Mouse (Mus musculus): ENCODE measurements at regions not wholly inside any gene's neighbourhood (a gene's known extent, or its start where the extent isn't known, plus 50 kb on each side); places are given as distances from the start of the nearest gene placed in this dataset.
"Not testable (repeated sequence)": the region's sequence is repeated elsewhere in the genome, so short reads cannot be mapped to it uniquely, and the experiment has no call there.

DNA sequence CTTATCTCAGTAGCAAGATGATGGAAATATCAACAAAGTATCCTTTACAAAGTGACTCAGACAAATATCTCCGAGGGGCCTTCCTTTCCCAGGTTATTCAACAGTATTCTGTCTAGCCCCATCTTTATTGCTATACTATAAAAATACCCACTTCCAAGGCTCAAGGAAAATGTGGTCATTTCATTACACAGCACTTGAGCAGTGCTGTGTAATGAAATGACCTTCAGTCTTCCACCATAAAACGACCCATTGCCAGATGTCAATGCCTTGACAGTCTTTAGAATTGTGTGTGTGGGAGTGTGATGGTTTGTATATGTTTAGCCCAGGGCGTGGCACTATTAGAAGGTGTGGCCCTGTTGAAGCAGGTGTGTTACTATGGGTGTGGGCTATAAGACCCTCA is 124.3 kb upstream of the Teddm2 start:
- DNase-seq = no peak

DNA sequence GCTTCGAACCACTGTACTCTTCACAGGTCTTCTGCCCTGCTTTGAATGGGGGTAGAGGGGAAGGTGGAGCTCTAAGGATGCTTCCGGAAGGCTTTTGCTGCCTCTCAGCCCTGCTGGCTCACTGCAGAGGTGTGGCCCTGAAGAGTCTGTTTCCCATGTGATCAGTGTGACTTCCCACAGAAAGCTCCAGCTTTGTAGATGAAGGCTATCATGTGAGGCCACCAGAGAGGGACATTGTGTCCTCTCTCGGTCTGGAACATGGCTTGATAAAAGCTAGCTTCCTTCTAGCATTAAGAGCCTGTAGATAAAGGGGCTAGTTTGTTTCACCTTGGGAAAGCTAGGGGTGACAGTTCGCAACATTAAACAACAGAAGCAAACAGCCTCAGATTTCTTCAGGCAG is 127.3 kb upstream of the Teddm2 start:
- DNase-seq = no peak

DNA sequence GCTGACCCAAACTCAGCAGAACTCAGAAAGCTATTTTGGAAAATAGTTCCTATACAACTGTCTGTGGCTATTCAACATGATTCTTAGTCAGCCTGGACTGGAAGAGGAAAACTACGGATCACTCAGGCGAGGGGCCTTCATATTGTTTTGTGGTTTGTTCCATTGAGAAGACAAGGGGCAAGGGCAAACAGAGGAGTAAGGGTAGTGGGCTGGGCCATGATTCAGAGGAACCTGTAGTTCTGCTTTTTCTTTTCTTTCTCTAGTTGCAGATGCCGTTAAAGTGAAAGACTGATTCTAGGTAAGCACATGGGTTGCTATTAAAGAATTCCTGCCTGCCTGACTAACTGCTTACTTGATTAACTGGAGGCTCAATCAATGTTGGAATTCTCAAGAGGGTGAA is 129.8 kb upstream of the Teddm2 start:
- DNase-seq = no peak

DNA sequence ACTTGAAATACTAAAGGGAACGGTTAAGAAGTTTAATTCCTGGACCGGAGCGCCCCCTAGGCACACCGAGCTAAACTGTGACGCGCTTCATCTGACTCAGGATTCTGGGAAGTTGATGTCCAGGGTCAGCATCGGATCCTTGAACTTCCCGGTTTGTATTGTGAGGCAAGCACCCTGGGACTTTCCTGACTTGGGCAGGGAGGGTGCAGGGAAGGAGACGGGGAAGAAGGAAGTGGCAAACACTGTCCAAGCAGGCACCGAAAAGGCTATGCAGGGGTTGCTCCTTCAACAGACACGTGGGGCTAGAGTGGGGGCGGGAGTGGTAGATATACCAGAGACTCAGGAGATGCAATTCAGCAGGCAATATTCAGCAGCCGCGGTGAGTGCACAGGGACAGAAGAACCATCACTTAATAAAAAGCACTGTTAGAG is 132.7 kb upstream of the Teddm2 start:
- DNase-seq = peak; percentile 21

DNA sequence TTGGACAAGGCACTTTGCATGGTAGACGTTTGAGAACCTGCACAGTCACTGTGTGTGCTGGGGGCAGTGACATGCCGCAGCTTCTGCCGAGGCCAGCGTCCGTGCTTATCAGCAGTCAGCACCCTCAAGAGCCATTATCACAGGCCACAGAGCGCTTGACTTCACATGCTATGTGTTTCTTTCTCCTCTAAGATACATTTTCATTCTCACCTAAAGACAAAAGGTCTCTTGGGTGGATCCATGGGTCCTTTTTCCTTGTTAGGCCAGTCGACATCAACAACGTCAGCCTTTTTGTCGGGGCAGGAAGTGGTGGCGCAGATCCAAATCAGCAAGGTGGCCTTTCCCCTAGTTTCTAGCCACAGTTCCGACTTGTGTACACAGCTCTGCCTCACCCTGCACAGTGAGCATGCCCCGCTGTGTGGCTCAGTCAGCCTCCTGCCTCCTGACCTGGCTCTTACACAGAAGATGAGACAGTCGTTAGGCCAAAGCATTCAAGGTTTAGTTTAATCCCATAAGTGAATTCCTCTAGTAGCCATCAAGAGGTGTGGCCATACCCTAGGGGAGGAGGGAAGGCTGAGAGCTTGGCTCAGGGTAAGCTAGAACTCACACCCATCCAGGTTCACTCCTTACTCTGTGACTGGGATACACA is 134.1 kb upstream of the Teddm2 start:
- DNase-seq = peak; percentile 15

DNA sequence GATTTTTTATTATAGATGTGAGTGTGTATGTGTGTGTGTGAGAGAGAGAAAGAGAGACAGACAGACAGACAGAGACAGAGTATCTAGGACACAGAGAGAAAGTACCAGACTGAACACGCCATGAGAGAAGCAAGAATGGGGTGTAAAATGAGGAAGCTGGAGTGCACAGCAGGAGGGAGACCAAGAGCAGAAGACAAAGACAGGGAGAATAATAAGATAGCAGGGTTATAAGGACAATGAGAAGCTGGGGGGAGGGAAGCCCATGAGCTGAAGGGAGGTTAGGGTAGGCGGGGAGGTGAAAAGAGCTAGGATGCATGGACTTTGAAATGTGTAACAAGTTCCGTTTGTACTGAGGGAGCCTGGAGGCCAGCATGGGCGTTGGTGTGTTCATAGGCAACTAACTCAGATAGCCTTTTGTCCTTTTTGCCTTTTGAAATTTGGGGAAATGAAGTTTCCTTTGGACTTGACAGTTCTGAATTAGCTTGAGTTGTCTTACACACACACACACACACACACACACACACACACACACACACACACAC is 136.8 kb upstream of the Teddm2 start:
- no peak for DNase-seq

DNA sequence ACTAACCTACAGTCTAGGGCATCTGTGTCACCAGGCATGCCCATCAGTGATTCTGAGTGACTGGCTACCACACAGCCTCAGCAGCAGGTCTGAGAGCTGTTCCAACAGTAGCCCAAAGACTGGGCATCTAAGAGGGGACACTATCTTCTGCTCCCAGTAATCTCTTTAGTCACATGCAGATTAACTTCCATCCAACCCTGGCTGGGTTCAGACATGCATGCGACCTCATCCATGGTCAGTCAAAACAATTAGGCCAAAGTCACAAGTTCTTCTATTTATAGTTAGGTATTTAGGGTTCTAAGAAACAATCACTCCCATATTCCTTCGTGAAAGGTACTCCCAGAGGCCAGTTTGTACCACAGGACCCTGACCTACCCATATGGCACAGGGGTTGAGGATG is 138.2 kb upstream of the Teddm2 start:
- no peak for DNase-seq

DNA sequence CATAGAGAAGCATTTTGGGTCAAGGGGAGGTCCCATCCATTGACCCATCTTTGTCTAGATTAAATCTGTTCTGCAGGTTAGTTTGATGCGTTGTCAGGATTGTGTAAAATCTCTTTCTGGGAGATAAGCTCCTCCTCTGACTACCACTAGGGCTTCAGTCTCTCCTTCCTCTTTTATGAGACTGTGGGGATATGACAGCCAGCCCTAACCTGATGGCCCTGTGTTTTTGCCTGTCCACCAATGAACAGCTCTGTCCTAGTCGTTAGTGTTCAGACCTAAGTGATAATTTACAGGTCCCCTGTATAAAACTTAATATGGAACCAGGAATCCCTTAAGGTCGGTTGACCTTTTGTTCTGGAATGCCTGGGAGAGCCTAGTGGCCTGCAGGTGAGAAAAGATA is 140.9 kb upstream of the Teddm2 start:
- no peak for DNase-seq

DNA sequence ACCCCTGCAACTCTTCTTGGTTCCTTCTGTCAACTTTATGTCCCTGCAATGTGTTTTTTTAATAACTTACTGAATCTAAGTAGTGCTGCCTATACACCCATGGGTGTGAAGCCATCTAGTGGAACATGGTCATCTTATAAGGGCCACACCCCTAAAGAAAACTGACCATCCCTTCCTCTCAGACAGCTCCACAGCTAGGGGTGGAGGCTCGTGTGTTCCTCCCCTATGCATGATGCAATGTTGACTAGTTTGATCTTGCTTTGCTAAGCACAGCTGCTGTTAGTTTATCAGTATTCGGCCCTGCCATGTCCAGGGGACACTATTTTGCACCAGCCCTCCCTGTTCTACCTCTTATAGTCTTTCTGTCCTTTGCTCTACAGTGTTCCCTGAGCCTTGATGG is 142.9 kb upstream of the Teddm2 start:
- DNase-seq = no peak

DNA sequence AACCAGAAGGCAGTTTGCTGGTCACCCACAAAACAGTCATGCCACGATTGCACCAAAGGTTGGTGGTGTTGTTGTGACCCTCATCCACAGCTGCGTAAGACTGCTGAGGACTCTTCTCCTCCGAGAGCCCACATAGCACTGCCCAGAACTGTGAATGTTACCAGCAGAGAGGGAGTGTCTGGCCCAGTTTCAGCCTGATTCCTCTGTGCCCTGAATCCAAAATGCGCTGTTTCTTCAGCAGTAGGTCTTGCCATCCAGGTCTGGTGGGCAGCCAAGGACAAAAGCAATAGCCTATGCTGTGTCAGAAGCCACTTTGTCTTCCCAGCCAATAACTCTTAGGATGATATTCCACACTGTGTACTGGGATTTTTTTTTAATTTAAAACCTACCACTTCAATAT is 144.7 kb upstream of the Teddm2 start:
- DNase-seq = no peak

DNA sequence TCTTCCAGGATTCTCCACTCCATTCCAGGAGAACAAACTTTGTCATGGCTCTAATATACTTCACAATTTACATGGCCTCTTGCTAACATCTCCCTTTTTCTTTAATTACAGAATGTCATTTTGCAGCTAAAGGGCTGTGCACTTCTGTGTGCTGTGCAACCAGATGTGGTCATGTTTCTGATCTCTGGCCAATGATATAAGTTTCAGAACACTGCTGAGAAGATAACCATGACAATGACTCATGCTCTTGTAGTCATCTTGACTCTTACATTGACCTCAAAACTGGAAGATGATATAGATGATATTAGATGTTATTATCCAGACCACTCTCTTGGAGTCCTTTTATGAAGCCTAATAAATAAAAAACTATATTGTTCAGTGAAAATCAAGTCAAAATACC is 145.9 kb upstream of the Teddm2 start:
- no peak for DNase-seq

DNA sequence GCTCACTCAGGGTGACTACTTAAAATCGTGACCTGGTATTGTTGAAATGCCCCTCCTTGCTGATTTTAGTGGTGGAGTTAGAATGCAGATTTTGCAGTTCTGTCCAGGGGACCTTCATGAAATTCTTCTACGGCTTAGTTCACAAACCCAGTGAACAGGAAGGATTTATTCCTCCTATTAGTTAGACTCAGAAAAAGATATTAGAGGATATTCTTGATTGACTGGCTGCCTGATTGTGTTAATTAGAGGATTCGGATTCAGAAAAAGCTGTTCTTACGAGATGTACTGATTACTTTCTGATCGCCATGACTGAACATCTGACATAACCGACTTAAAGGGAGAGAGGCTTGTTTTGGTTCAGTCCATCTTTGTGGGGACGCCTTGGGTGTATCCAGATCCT is 147.3 kb upstream of the Zfp648 start:
- DNase-seq = no peak

DNA sequence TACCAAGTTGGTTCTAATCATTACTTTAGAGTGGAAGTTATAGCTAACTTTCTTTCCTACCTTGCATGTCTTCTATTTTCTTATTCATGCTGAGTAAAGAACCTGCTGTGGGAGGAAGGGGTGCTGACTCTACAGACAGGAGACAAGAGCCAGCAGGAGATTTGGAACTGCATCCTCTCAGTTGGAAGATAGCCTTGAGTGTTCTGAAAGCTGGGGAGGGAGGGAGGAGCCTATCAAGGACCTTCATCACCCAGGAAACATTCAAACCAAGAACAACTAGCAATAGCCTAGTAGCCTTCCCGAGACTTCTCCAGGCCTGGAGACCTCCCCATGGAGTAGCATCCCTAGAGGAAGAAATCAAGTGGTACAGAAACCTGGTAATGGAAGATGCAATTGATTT is 146.1 kb upstream of the Zfp648 start:
- no peak for DNase-seq

DNA sequence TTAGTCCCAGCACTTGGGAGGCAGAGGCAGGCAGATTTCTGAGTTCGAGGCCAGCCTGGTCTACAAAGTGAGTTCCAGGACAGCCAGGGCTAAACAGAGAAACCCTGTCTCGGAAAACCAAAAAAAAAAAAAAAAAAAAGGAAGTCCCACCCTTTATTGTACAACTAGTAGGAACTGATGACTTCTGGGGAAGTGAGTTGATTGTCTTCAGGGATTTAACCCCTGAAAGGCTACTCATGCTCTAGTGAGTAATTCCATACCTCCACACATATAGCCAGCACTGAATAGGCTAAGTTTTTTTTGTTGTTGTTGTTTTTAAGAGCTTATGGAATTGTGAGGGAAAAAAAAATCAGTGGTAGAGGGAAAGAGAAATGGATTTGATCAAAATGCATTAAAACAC is 139.6 kb upstream of the Zfp648 start:
- DNase-seq = not testable (repeated sequence)

DNA sequence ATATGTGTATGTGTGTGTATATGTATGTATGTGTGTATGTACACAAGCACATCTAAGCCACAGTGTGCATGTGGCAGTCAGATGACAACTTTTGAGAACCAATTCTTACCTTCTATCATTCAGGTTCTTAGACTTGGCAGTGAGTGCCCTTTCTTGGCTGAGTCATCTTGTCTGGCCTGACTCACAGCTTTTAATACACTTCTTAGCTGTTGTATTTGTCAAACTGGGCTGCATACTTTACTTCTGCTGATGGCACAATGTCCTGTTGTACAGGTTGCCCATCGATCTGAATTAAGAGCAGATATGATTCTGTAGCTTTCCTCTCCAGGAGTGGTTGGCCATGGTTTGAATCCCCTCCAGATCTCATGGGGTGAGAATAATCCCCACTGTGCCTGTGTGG is 139.1 kb upstream of the Zfp648 start:
- DNase-seq = no peak

DNA sequence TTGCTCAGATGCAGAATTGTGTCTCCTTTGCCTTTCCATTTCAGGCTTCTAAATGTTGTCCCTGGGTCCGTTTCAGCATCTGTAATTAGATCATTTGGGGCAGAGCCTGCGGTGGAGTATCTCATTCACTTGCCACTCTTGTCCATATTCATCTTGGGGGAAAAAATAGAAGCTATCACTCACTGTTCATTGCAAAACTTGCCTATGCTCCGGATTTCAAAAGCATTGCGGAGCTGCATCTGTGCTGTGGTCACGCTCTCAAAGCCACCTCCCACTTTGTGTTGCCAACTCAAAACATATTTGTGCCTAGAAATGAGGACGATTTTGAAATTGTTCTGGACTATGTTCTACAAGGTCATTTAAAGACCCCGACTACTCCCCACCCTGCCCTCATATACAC is 138.3 kb upstream of the Zfp648 start:
- DNase-seq = no peak

DNA sequence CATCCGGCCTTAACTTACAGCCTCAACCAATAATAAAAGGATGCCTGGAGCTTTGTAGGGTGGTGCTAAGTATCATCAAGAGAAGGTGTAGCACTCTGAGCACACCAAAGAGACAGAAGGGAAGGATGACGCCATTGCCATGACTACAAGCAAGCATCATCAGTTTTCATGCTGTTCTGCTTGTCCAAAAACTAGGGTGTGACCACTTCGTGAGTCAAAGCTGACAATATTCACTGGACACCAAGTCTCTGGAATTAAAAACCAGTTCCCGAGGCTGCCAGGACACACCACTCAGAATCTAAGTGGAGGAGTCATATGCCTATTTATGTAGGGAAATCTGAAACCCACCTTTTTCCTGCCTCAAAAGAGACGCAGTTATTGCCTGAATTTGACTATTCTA is 136.4 kb upstream of the Zfp648 start:
- DNase-seq = no peak

DNA sequence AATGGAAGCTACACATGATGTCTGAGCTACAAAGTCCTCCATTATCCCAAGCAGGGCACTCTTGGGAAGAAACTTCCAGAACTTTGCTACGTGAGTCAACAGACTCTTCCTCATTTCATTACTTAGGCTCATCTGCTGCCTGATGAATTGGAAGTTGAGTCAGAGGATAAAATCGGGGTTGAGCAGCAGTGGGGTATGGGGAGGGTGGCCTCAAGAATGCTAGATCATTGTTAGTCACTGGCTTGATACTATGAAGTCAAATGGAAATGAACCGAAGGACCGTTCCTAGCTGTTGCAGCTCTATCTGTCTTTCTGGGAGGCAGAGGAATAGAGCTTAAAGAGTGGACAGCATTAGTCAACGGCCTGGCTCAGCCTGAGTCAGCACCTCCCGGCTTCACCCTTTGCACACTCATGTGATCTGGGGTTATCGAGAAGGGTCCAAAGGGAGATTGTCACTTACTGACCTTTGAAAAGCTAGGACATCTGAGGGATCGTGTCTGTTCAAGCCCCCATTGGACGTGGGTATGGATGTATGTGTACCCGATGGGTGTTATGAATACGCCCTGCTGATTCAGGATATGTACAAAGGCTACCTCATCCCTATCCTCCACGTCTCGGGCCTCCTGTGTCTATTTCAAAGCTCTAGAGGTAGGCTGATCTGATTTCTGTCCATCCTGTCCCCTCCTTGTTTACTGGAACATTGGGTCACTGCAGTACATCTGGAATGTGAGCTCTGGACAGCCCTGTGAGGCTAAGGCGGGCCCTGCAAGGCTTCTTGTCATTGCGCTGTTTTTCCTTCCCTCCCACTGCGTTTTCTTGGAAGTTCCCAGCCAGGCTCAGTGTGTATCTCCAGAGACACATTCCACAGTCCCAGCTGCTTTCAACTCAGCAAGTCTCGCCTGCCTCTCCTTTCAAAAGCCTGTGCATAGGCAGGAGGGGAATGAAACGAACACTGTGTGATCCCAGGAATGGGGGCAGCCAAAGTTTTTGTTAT is 135.4 kb upstream of the Zfp648 start:
- DNase-seq = no peak

DNA sequence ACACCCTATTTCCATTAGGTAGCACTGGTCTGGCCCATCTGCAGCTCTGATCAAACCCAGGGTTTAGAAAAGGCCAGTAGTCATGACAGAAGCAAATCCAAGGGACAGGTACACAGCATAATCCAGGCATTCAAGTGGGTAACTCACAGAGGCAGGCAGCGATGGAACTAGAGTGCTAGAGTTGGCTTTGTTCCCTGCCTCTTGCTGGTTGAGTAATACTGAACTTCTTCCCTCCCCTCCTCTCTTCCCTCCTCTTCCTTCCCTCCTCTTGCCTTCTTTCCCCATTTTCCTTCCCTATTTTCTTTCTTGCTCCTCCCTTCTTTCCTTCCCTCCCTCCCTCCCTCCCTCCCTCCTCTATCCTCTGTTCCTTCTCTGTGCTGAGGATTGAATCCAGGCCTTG is 133.1 kb upstream of the Zfp648 start:
- no peak for DNase-seq

DNA sequence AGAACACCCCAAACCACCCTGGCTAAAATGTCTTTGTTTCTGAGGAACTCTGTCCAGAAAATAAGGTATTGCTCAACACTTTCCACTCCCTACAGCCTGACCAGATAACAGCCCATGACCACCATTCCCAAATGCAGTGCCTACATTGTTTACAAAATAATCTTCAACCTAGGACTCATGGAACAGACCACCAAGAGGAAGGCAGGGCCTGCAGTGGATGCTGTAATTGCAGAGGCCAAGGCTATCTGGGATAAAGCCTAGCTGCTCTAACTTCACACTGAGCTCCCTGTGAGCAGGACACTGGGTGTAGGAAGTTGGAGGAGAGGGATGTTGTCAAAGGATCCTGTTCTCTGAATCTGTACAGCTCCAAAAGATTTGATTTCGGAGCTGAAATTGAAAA is 126.7 kb upstream of the Zfp648 start:
- no peak for DNase-seq

DNA sequence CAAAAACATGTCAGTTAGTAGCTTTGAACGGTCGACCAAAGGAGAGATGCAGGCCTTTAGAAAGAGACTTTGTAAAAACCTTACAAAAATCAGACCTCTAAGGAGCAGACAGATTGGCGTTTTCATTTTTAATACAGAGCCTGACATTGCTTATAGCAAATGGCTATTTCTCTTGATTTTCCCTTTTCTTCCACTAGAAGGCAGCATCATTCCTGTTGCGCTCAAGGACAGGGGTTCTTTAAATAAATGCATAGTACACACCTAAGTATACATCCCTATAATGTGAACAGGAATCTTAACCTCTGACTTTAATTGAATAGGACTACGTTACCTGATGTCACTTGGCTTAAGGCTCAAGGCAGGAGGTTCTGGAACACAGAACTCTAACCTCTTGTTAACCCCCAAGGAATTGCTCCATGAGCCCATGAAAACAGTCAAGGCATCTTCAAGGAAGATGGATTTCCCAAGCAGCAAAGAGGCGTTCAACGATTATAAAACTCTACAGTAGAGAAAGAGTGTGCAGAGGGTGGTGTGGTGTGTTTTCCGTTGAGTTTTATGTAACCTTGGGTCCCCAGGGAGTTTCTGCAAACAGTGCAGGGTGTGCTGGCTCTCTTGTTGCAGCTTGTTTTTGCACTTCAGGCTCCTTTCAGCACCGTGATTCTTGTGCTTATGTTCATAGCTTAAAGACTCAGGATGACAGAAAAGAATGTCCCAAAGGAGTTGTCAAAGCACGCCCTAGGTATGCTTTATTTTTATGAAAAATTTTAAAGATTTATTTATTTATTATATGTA is 124.1 kb upstream of the Zfp648 start:
- no peak for DNase-seq

DNA sequence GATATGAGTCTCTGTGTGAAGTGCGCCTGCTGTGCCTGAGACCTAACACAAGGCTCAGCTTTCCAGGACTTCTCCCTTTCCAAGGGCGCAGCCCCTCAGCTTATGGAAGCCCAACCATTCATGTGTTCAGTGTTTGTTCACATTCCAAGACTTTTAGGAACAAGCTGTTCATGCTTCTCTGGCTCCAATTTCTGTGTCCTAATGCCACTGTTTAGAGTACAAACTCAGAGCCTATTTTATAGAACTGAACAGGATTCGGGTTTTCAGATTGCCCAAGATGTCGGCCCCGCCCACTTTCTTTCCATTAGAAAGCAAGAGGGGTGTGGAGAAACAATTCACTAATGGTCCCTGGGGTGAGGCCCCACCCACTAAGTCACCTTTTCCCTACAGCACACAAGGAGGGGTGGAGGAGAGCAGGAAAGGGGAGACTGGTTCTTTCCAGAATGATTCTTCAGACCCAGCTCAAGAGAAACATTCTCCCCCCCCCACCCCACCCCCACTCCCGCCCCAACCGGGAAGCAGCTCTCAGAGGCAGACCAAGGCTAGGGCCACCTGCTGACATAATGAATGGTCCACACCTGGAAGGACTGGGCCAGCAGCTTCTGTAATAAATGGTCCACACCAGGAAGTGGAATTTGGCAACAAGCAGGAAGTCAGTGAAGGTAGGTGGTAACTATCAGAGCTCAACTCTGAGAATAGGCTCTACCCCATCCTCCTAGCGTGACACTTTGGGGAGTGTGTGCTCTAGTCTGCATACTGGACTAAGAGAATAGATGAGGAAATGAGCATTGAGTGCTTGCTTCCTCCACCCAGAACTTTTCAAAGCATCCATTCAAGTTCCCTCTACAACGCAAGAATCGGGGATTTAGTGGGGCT is 120.2 kb upstream of the Zfp648 start:
- DNase-seq = no peak
